21 mouse cellular contexts compared by ENCODE assay signal in genomic region chr7:45247666-45248065, GRCm38 (mm10). TPM values are rescaled to one million over a fixed set of nuclear protein-coding genes. Genes with fewer than 3 reads are reported as not detected.
DNase-seq lines count a peak whose midpoint lies in the region; ATAC-seq and TF ChIP-seq lines count a peak whose summit lies in the region.
"Had no signal": no experiment of that assay in that cellular context is flagged by ENCODE, and none has a peak within 500 bp of the region (broad histone marks: within the 10 kb centered on the region; RNA-seq: fewer than 3 reads in every experiment).

No protein-coding gene starts in this region.

- no peak overlapping the region for H3K4me2 ChIP-seq in kidney, postnatal 0 days (ENCODE audit: low read length)
- H3K4me2 ChIP-seq: forebrain, embryonic 13.5 days; hindbrain, embryonic 13.5 days; intestine, embryonic 15.5 days; neural tube, embryonic 15.5 days had no signal

- no peak for DNase-seq in kidney, postnatal 0 days (ENCODE audit: low spot score)
- DNase-seq in kidney, adult 11 months, result no peak
- DNase-seq in 3T3-L1 (ENCODE audit: low read depth, low spot score) (peak; percentile 14), 416B (ENCODE audit: low read depth) (peak; percentile 63)
- DNase-seq in embryonic facial prominence, embryonic 10.5 days (ENCODE audit: low spot score), result peak; percentile 7
- DNase-seq in right cerebral cortex, adult 18-20 months, result no peak
- DNase-seq in urinary bladder, postnatal 4 days (ENCODE audit: low spot score in 2 of 2), result no peak
- DNase-seq: cerebellum, postnatal 14 days; kidney, postnatal 10 days; layer of hippocampus, adult 9-11 months; midbrain, embryonic 14.5 days; right cerebral cortex, postnatal 4 days; thymus, adult 18-20 months had no signal

- no peaks in the 10 kb centered on the region for H3K36me3 ChIP-seq in kidney, postnatal 0 days (ENCODE audit: insufficient read depth, low read length)
- no peaks in the 10 kb centered on the region for H3K36me3 ChIP-seq in embryonic facial prominence, embryonic 10.5 days (replicated peaks)
- H3K36me3 ChIP-seq: hindbrain, embryonic 13.5 days; intestine, embryonic 15.5 days; neural tube, embryonic 15.5 days had no signal

- whole genome bisulfite sequencing in kidney, postnatal 0 days, result 51% methylated on average over 3 of the region's 3 CpGs
- 41% methylated on average over 3 of the region's 3 CpGs for WGBS in embryonic facial prominence, embryonic 10.5 days

- H3K9ac ChIP-seq in kidney, postnatal 0 days (ENCODE audit: low read depth, low read length), result no peak overlapping the region
- H3K9ac ChIP-seq: forebrain, embryonic 13.5 days; hindbrain, embryonic 13.5 days; intestine, embryonic 15.5 days; neural tube, embryonic 15.5 days had no signal

- no peak overlapping the region for H3K27ac ChIP-seq in kidney, postnatal 0 days
- no peak overlapping the region for H3K27ac ChIP-seq in embryonic facial prominence, embryonic 10.5 days (replicated peaks)
- H3K27ac ChIP-seq: forebrain, embryonic 13.5 days; hindbrain, embryonic 13.5 days; intestine, embryonic 15.5 days; neural tube, embryonic 15.5 days had no signal

- TF ChIP-seq CTCF in kidney, postnatal 0 days (IDR thresholded peaks at IDR 0.05; ENCODE audit: low read depth), result 0 out of 2 replicates have a peak, but pooled peaks have one; percentile 5

- no peaks in the 10 kb centered on the region for H3K9me3 ChIP-seq in kidney, postnatal 0 days (replicated peaks; ENCODE audit: low read length)
- no peaks in the 10 kb centered on the region for H3K9me3 ChIP-seq in embryonic facial prominence, embryonic 10.5 days
- H3K9me3 ChIP-seq: forebrain, embryonic 13.5 days; hindbrain, embryonic 13.5 days; intestine, embryonic 15.5 days; neural tube, embryonic 15.5 days had no signal

- H3K27me3 ChIP-seq in kidney, postnatal 0 days (ENCODE audit: insufficient read depth, low read length), result no peaks in the 10 kb centered on the region
- no peaks in the 10 kb centered on the region for H3K27me3 ChIP-seq in embryonic facial prominence, embryonic 10.5 days (replicated peaks; ENCODE audit: low read depth, poor library complexity, severe bottlenecking)
- H3K27me3 ChIP-seq: intestine, embryonic 15.5 days had no signal

- H3K4me3 ChIP-seq in kidney, postnatal 0 days (replicated peaks; ENCODE audit: low read depth, low read length), result no peak overlapping the region
- no peak overlapping the region for H3K4me3 ChIP-seq in embryonic facial prominence, embryonic 10.5 days
- H3K4me3 ChIP-seq: forebrain, embryonic 13.5 days; hindbrain, embryonic 13.5 days; intestine, embryonic 15.5 days; myocyte; neural tube, embryonic 15.5 days had no signal

- no peaks in the 10 kb centered on the region for H3K4me1 ChIP-seq in kidney, postnatal 0 days (replicated peaks; ENCODE audit: insufficient read depth, low read length)
- H3K4me1 ChIP-seq in embryonic facial prominence, embryonic 10.5 days, result no peaks in the 10 kb centered on the region
- H3K4me1 ChIP-seq: forebrain, embryonic 13.5 days; hindbrain, embryonic 13.5 days; intestine, embryonic 15.5 days; neural tube, embryonic 15.5 days had no signal

- ATAC-seq in kidney, postnatal 0 days (replicated peaks; ENCODE audit: low FRiP score, low read depth), result no peak
- ATAC-seq: forebrain, embryonic 13.5 days; intestine, embryonic 15.5 days had no signal

RNA-seq across cellular contexts. Expression of gene Slc6a16, which starts 6.8 kb away (rescaled TPM):
- 0.18 and 0.45 TPM in 2 replicates for polyA plus RNA-seq in kidney, postnatal 0 days (2015; fragmentation: Nextera tagmentation; extraction: Ambion mirVana)
- polyA plus RNA-seq in embryonic facial prominence, embryonic 10.5 days (2016; fragmentation: Nextera tagmentation; extraction: Ambion mirVana), result 0.28 and 0.32 TPM in 2 replicates
- polyA plus RNA-seq: intestine, embryonic 15.5 days; lung, embryonic 16.5 days; myocyte had no signal

RNA-seq across cellular contexts. Expression of gene Cd37, which starts 8.8 kb away (rescaled TPM):
- 2.1 and 2.6 TPM in 2 replicates for polyA plus RNA-seq in kidney, postnatal 0 days (2015; fragmentation: Nextera tagmentation; extraction: Ambion mirVana)
- polyA plus RNA-seq in embryonic facial prominence, embryonic 10.5 days (2016; fragmentation: Nextera tagmentation; extraction: Ambion mirVana), result 0.50 and 0.88 TPM in 2 replicates

RNA-seq across cellular contexts. Expression of gene Slc6a21, which starts 29.6 kb away (rescaled TPM):
- polyA plus RNA-seq in kidney, postnatal 0 days (2015; fragmentation: Nextera tagmentation; extraction: Ambion mirVana), result not detected in 2 replicates
- not detected in 2 replicates for polyA plus RNA-seq in embryonic facial prominence, embryonic 10.5 days (2016; fragmentation: Nextera tagmentation; extraction: Ambion mirVana)
- polyA plus RNA-seq: forebrain, embryonic 13.5 days; heart, embryonic 14.5 days; hindbrain, embryonic 13.5 days; intestine, embryonic 15.5 days; limb, embryonic 14.5 days; lung, embryonic 16.5 days; midbrain, embryonic 14.5 days; myocyte; neural tube, embryonic 15.5 days had no signal

RNA-seq across cellular contexts. Expression of gene Tead2, which starts 32.1 kb away (rescaled TPM):
- 94.3 and 112 TPM in 2 replicates for polyA plus RNA-seq in kidney, postnatal 0 days (2015; fragmentation: Nextera tagmentation; extraction: Ambion mirVana)
- 394 and 421 TPM in 2 replicates for polyA plus RNA-seq in embryonic facial prominence, embryonic 10.5 days (2016; fragmentation: Nextera tagmentation; extraction: Ambion mirVana)

RNA-seq across cellular contexts. Expression of gene Dkkl1, which starts 35.7 kb away (rescaled TPM):
- 0.47 and 1.3 TPM in 2 replicates for polyA plus RNA-seq in kidney, postnatal 0 days (2015; fragmentation: Nextera tagmentation; extraction: Ambion mirVana)
- 1.2 and 2.0 TPM in 2 replicates for polyA plus RNA-seq in embryonic facial prominence, embryonic 10.5 days (2016; fragmentation: Nextera tagmentation; extraction: Ambion mirVana)

Comparison
In these comparisons a context has a peak if more than half of its experiments do, and no peak if none do; other contexts are left out.
1. DNase-seq: peak in 3T3-L1 (single experiment), 416B (single experiment) and embryonic facial prominence, embryonic 10.5 days (single experiment); none in kidney, postnatal 0 days (single experiment), kidney, adult 11 months (single experiment), right cerebral cortex, adult 18-20 months (single experiment) and urinary bladder, postnatal 4 days (0 of 2).